Mouse (Mus musculus) C2C12 (cell line): ENCODE results near the gene Igfbp1. TPM values are rescaled to one million over a fixed set of nuclear protein-coding genes. Genes with fewer than 3 reads are reported as not detected.

Experiments used
- H3K27me3 ChIP-seq: one replicate; pipeline ENCODE4 v1.6.1; 2011; ENCODE audit not compliant: control insufficient read depth, insufficient read depth, insufficient read length
- H3K36me3 ChIP-seq: one replicate; pipeline ENCODE4 v1.6.1; 2011; ENCODE audit not compliant: control insufficient read depth, insufficient read depth
- H3K4me3 ChIP-seq: one replicate; pipeline ENCODE4 v1.5.1; 2011; ENCODE audit warnings: mild to moderate bottlenecking, control low read depth; ENCODE audit not compliant: poor library complexity, insufficient read depth, severe bottlenecking
- H3K79me2 ChIP-seq: one replicate; pipeline ENCODE4 v1.6.1; 2011; ENCODE audit not compliant: control insufficient read depth, insufficient read depth
- H3K79me3 ChIP-seq: one replicate; pipeline ENCODE4 v1.6.1; 2011; ENCODE audit warnings: low read depth, control low read depth
- H3ac ChIP-seq: one replicate; pipeline ENCODE3; 2011; ENCODE audit warnings: low read depth; ENCODE audit not compliant: control insufficient read depth, insufficient read length
- CEBPB ChIP-seq: IDR thresholded peaks from one replicate; pipeline ENCODE4 v1.6.1; 2011; ENCODE audit warnings: low read depth, mild to moderate bottlenecking, control low read depth, moderate library complexity
- CTCF ChIP-seq: IDR thresholded peaks from one replicate; pipeline ENCODE4 v1.5.1; 2011; ENCODE audit not compliant: control insufficient read depth, insufficient read depth, insufficient read length
- FOSL1 ChIP-seq: IDR thresholded peaks from one replicate; pipeline ENCODE4 v1.8.0; 2011; ENCODE audit warnings: mild to moderate bottlenecking, low read length; ENCODE audit not compliant: poor library complexity, insufficient read depth, severe bottlenecking
- MAX ChIP-seq: IDR thresholded peaks from one replicate; pipeline ENCODE4 v1.6.1; 2011; ENCODE audit warnings: mild to moderate bottlenecking, control low read depth
- MYOD1 ChIP-seq: IDR thresholded peaks from one replicate; pipeline ENCODE4 v1.6.1; 2011; ENCODE audit warnings: low read depth; ENCODE audit not compliant: control insufficient read depth, insufficient read length
- MYOG ChIP-seq: IDR thresholded peaks from one replicate; pipeline ENCODE4 v1.6.1; 2011; ENCODE audit not compliant: control insufficient read depth, insufficient read length; ENCODE audit errors: extremely low read depth
- USF1 ChIP-seq: IDR thresholded peaks from one replicate; pipeline ENCODE4 v1.6.1; 2011; ENCODE audit warnings: low read depth, mild to moderate bottlenecking, control low read depth, moderate library complexity
- polyA plus RNA-seq: library from polyadenylated mRNA; unstranded; fragments of >200 nt; fragmentation: generic; extraction: Trizol; gene quantifications from one replicate; pipeline ENCODE4 v1.2.1, GENCODE M21; 2012; ENCODE audit warnings: missing spikeins

Igfbp1 gene
- polyA plus RNA-seq, 1 experiment, result not detected

DNA sequence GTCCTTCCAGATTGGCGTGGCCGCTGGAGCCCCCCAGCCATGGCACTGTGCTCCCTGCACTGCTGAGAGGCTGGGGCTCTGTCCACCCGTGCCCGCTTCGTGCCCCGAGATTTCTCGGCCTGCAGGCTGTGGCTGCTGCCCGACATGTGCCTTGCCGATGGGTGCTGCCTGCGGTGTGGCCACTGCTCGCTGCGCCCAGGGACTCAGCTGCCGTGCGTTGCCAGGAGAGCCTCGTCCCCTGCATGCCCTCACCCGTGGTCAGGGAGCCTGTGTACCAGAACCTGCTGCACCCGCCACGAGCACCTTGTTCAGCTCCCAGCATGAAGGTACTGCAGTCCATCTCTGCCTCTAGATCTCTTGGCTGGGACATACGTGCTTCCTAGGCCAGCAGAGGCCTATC is 424 bp downstream of the Igfbp1 start:
- H3ac ChIP-seq, result no peak overlapping the region

DNA sequence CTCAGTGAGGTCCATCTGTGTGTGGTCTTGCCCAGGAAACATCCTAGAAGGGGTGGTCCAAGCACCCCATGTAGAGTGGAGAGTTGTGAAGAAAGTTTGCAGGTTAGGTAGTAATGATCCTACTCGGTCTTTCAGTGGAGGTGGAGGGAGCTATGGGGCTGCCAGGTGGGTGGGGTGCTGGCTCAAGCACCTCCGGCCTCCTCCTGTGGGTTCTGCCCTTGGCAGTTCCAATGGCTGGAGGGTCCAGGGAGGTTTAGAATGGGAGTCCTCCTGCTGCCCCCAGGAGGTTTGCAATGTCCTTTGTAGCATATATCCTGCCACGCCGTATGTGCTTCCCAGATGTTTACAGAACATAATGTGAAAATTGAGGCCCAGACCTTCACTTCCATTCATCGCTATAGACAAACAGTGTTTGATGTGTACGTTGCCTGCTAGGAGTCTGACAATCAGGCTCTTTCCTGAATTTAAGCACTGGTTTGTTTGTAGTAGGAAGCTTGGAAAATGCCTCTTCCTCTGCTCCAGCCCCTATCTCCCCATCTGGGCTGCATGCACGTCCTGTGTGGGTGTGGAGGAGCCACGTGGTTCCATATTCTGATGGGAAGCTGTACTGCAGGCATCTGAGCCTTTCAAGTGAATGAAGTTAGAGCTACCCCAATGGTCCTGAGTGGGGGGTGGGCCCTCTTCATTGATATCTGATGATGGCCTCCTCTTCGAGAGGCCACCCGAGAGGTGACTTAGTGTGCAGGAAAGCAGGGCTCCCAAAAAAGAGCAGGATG is 1.1 kb downstream of the Igfbp1 start:
- TF ChIP-seq FOSL1 (no peak), MAX (no peak), CTCF (no peak), USF1 (no peak), CEBPB (no peak), MYOG (no peak), MYOD1 (no peak)
- H3ac ChIP-seq, result no peak overlapping the region
- no peaks in the 10 kb centered on the region for H3K36me3 ChIP-seq

More for the DNA sequence above, 424 bp downstream of the Igfbp1 start:
- H3K79me2 ChIP-seq, result no peaks in the 10 kb centered on the region
- H3K27me3 ChIP-seq, result no peaks in the 10 kb centered on the region
- no peaks in the 10 kb centered on the region for H3K79me3 ChIP-seq
- no peak overlapping the region for H3K4me3 ChIP-seq
- no peak for TF ChIP-seq CEBPB
- no peak for TF ChIP-seq MYOG
- TF ChIP-seq MYOD1, result no peak
- TF ChIP-seq USF1, result no peak
- no peak for TF ChIP-seq MAX
- TF ChIP-seq CTCF, result no peak
- no peak for TF ChIP-seq FOSL1
- H3K36me3 ChIP-seq, result no peaks in the 10 kb centered on the region

DNA sequence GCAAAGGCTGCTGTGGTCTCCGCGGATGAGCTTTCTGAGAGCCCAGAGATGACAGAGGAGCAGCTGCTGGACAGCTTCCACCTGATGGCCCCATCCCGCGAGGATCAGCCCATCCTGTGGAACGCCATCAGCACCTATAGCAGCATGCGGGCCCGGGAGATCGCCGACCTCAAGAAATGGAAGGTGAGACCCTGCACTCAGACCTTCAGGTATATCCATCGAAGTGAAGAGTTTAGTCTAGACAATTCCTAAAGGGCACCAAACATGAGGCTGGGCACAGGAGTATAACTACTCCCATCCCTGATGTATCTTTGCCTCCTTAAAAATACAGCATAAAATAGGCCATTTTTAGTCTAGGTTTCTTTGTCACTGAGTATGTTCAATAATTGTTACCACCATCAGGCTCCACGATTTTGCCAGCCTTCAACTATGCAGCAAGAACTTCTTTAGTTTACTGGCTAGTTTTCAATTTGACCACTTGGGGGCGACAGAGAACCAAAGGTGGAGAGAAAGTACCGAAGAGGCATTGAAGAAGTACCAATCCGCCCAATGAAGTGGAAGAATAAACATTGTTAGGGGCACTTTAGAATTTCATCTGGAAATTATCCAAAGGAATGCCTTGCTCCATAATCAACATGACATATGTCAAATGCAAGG is 2.3 kb downstream of the Igfbp1 start:
- Histone ChIP-seq H3K27me3 (no peaks in the 10 kb centered on the region), H3K4me3 (no peak overlapping the region), H3K36me3 (no peaks in the 10 kb centered on the region), H3K79me2 (no peaks in the 10 kb centered on the region), H3K79me3 (no peaks in the 10 kb centered on the region), H3ac (no peak overlapping the region)
- TF ChIP-seq USF1, result no peak

More for the DNA sequence above, 1.1 kb downstream of the Igfbp1 start:
- Histone ChIP-seq H3K27me3 (no peaks in the 10 kb centered on the region), H3K79me3 (no peaks in the 10 kb centered on the region), H3K4me3 (no peak overlapping the region), H3K79me2 (no peaks in the 10 kb centered on the region)

DNA sequence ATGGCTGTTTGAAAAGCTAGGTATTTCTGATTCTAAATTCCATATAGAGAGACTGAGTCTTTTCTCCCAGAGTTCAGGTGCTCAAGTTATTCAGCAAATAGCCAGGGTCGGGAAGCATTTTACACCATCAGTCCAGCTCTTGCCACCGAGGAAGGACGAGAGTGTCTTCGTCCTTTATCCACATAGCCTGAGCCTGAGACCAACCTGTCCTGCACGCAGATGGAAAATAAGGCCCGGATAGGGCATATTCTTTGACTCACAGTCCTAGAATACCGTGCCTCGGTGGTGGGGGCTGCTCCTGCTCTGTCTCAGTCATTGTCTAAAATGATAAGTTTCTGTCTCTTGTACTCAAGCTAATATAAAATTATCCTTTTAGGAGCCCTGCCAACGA is 2.8 kb downstream of the Igfbp1 start:
- no peaks in the 10 kb centered on the region for H3K79me3 ChIP-seq
- no peak overlapping the region for H3ac ChIP-seq
- no peaks in the 10 kb centered on the region for H3K27me3 ChIP-seq
- H3K4me3 ChIP-seq, result no peak overlapping the region
- no peaks in the 10 kb centered on the region for H3K36me3 ChIP-seq
- TF ChIP-seq CEBPB, result no peak
- no peak for TF ChIP-seq FOSL1
- no peak for TF ChIP-seq MYOG
- no peak for TF ChIP-seq USF1
- no peak for TF ChIP-seq MYOD1
- TF ChIP-seq MAX, result no peak
- no peak for TF ChIP-seq CTCF
- no peaks in the 10 kb centered on the region for H3K79me2 ChIP-seq

DNA sequence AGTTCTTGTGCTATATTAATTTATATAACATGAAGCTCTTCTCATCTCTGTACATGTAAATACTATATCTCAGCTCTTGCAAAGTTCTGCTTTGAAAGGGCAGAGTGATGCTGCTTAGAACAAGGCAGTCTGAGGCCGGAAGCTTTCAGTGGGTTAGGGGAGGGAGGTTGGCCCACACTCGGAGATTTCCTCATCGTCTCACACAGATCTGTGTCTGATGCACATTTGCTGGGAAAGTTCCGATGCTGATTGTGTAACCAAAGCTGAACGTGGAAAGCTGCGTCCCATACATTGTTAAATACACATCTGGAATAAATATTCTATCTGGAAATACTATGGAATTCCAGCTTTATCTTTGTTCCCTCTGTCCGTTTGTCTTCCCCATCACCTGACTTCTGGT is 4.6 kb downstream of the Igfbp1 start:
- TF ChIP-seq USF1 (no peak), CEBPB (no peak), CTCF (no peak), MAX (no peak), MYOD1 (no peak), MYOG (no peak), FOSL1 (no peak)
- H3K36me3 ChIP-seq, result no peaks in the 10 kb centered on the region
- no peak overlapping the region for H3ac ChIP-seq
- H3K4me3 ChIP-seq, result no peak overlapping the region
- no peaks in the 10 kb centered on the region for H3K79me2 ChIP-seq
- no peaks in the 10 kb centered on the region for H3K27me3 ChIP-seq
- no peaks in the 10 kb centered on the region for H3K79me3 ChIP-seq
